Mouse (Mus musculus) B cell, adult (primary cell): ENCODE results near the gene Ptpdc1. TPM values are rescaled to one million over a fixed set of nuclear protein-coding genes. Genes with fewer than 3 reads are reported as not detected.

Experiments used
- total RNA-seq: library from RNA; stranded (reverse); gene quantifications from 4 replicates; pipeline ENCODE4 v1.2.4, GENCODE M21; 2023; ENCODE audit not compliant: inconsistent age

Ptpdc1 gene
- total RNA-seq = 9.0 to 11.8 TPM (median 9.8 TPM) in 4 replicates

DNA sequence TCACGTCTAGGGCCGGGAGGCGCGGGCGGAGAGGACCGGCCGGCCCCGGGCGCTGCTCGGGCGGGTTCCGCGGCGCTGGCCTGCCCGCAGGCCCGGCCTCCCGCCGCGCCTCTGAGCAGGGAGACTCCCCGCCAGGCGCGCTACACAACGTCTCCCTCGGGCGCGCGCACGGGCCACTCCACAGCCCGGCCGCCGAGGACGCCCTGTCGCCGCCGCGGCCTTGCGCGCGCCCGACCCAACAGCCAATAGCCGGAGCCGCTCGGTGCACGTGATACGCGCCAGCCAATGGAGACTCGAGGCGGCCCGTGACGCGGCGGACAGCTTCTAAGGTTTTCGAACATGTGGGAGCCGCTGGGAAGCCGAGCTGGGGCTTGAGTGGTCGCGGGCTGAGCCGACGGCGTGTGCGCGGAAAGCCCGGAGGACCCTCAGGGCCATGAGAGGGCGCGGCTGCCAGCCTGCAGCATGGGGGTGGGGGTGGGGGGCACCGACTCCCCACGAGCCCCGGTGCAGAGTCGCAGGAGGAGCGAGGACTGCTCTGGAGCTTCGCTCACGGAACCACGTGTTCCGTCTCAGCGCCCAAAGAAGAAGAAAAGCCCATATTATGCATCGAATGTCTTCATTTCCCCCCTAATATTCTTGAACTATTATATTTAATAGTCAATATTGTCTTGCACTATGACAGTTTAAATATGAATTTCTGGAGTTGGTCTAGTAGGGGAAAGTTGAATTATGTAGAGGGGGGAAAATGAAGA lies at the start of gene Ptpdc1:
Gene Ptpdc1, minus strand, starts transcription at position 232 of the 752 bp plus-strand sequence.

DNA sequence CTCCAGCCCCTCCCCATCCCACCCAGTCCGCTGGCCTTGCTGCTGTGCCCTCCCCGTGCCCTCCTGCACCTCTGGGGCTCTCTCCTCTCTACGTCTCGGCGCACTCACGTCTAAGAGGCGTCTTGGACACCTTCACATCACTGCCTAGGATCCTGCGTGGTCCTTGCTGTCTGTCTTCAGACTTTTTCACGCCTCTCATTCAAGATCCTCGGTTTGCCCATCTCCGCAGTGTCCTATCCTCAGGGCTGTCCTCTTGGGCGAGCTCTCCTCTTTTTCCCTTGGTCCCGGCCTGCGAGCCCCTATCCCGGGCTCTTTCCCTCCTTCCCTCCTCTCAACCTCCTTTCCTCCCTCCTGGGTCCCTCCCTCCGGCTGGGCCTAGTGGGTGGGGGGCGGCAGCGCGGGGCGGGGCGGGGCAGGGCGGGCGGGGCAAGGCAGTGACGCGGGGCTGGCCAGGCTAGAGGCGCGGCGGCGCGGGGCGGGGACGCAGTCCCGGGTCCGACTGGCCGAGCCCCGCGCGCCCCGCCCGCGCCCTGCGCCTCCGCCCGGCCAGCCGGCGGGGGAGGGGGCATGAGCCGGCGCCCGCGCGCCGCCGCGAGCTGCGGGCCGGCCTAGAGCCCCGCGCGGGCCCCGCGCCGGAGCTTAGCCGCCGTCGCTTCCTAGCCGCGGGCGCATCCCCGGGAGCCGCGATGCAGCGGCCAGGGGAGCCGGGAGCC lies 37.1 kb upstream of the Ptpdc1 start, which contains the start of gene Barx1:
Gene Barx1, plus strand, starts transcription at position 568 of the 713 bp plus-strand sequence.

Other genes with a start within 250 kb of the Ptpdc1 start
- gene Zfp169, start 112.2 kb downstream of the Ptpdc1 start, total RNA-seq = 23.4 to 29.8 TPM (median 25.9 TPM) in 4 replicates
- gene A830005F24Rik, start 112.1 kb downstream of the Ptpdc1 start, total RNA-seq = 0.93 TPM in 1 of 4 replicates, not detected in the others
- gene Barx1, start 37.3 kb upstream of the Ptpdc1 start, total RNA-seq = not detected in 4 replicates
- gene Phf2, start 245.5 kb upstream of the Ptpdc1 start, total RNA-seq = 53.2 to 61.0 TPM (median 55.1 TPM) in 4 replicates